Mouse (Mus musculus) limb, embryonic 14.5 days (tissue): ENCODE data around the gene Epgn. TPM values are rescaled to one million over a fixed set of nuclear protein-coding genes. Genes with fewer than 3 reads are reported as not detected.

Experiments
- ATAC-seq: fragments of 200-750 bp; cut with Nextera tagmentation; 2 replicates; pipeline ENCODE4 v1.8.0; 2017; ENCODE audit warnings: low read depth, moderate number of reproducible peaks, moderate TSS enrichment; ENCODE audit not compliant: low FRiP score
- DNase-seq: peaks from one replicate; pipeline ENCODE4 v3.0.0-alpha.2; 2015; ENCODE audit warnings: low spot score
- H3K27ac ChIP-seq: fragments of 300-500 bp; sonication (generic); replicated peaks from 2 replicates; pipeline ENCODE4 v1.5.1; 2014; ENCODE audit warnings: low read depth, mild to moderate bottlenecking, low read length, moderate library complexity, mixed read lengths
- H3K27me3 ChIP-seq: fragments of 300-500 bp; sonication (generic); 2 replicates; pipeline ENCODE4 v1.6.1; 2014; ENCODE audit warnings: low read length, mixed read lengths; ENCODE audit not compliant: control insufficient read depth, insufficient read depth
- H3K36me3 ChIP-seq: fragments of 300-500 bp; sonication (generic); 2 replicates; pipeline ENCODE4 v1.6.1; 2014; ENCODE audit warnings: mild to moderate bottlenecking, low read length, moderate library complexity, mixed read lengths; ENCODE audit not compliant: control insufficient read depth, insufficient read depth
- H3K4me1 ChIP-seq: fragments of 300-500 bp; sonication (generic); 2 replicates; pipeline ENCODE4 v1.6.1; 2014; ENCODE audit warnings: antibody characterized with exemption, low read length, mixed read lengths; ENCODE audit not compliant: control insufficient read depth, insufficient read depth
- H3K4me2 ChIP-seq: fragments of 300-500 bp; sonication (generic); replicated peaks from 2 replicates; pipeline ENCODE4 v1.6.1; 2014; ENCODE audit warnings: low read depth, mild to moderate bottlenecking, low read length, moderate library complexity; ENCODE audit not compliant: severe bottlenecking
- H3K4me3 ChIP-seq: fragments of 300-500 bp; sonication (generic); replicated peaks from 2 replicates; pipeline ENCODE4 v1.5.1; 2014; ENCODE audit warnings: low read length
- H3K9ac ChIP-seq: fragments of 300-500 bp; sonication (generic); 2 replicates; pipeline ENCODE4 v1.6.1; 2014; ENCODE audit warnings: mild to moderate bottlenecking, low read depth, low read length, moderate library complexity; ENCODE audit not compliant: severe bottlenecking
- H3K9me3 ChIP-seq: fragments of 300-500 bp; sonication (generic); 2 replicates; pipeline ENCODE4 v1.6.1; 2016; ENCODE audit warnings: low read length; ENCODE audit not compliant: control insufficient read depth
- POLR2A ChIP-seq: fragments of 200-500 bp; IDR thresholded peaks from 2 replicates; pipeline ENCODE4 v1.8.0; 2012; ENCODE audit warnings: inconsistent platforms, mild to moderate bottlenecking, moderate library complexity, borderline replicate concordance; ENCODE audit not compliant: insufficient read depth, insufficient read length; ENCODE audit errors: extremely low read depth
- WGBS: fragments of 180-500 bp; shearing (Covaris S2); extraction: QIAGEN DNeasy Blood & Tissue Kit; methylation state at CpG from one replicate; pipeline ENCODE4 v1.1.7; 2014; 5-methylcytosine and 5-hydroxymethylcytosine counted together
- polyA plus RNA-seq, 2 experiments: library from polyadenylated mRNA; depleted of rRNA in 1 of 2; stranded (reverse) in 1 of 2; unstranded in 1 of 2; fragments of >200 nt; fragmentation: Nextera tagmentation in 1 of 2; extraction: Ambion mirVana in 1 of 2; gene quantifications; 2 replicates each; pipeline versions ENCODE4 v1.2.1 to v1.2.3; 2012 to 2014

The Epgn gene
- polyA plus RNA-seq, 2 experiments = 0.25 to 0.44 TPM

- ATAC-seq = no peak
- TF ChIP-seq POLR2A = no peak
- no peak overlapping the region for H3K4me2 ChIP-seq
- 91% methylated on average over 10 of the region's 10 CpGs for WGBS
- H3K9me3 ChIP-seq = no peaks in the 10 kb centered on the region
- no peaks in the 10 kb centered on the region for H3K4me1 ChIP-seq
- no peak overlapping the region for H3K4me3 ChIP-seq
- H3K27me3 ChIP-seq = no peaks in the 10 kb centered on the region
- no peak for DNase-seq
- no peak overlapping the region for H3K9ac ChIP-seq
- no peak overlapping the region for H3K27ac ChIP-seq
- no peaks in the 10 kb centered on the region for H3K36me3 ChIP-seq
These were observed 12.0 kb upstream of the Epgn start for GRCm38 (mm10) chr5:91015216-91015615.

- no peaks in the 10 kb centered on the region for H3K9me3 ChIP-seq
- no peak for DNase-seq
- H3K4me2 ChIP-seq = no peak overlapping the region
- no peak for ATAC-seq
- no peak overlapping the region for H3K4me3 ChIP-seq
- no peak overlapping the region for H3K9ac ChIP-seq
- no peak overlapping the region for H3K27ac ChIP-seq
- H3K36me3 ChIP-seq = no peaks in the 10 kb centered on the region
- no peaks in the 10 kb centered on the region for H3K27me3 ChIP-seq
- no peak for TF ChIP-seq POLR2A
- no peaks in the 10 kb centered on the region for H3K4me1 ChIP-seq
- WGBS = 88% methylated on average over 8 of the region's 8 CpGs
These were observed 4.2 kb upstream of the Epgn start for GRCm38 (mm10) chr5:91023114-91023513.

- Histone ChIP-seq H3K4me2 (no peak overlapping the region), H3K27me3 (no peaks in the 10 kb centered on the region), H3K9ac (no peak overlapping the region), H3K9me3 (no peaks in the 10 kb centered on the region), H3K36me3 (no peaks in the 10 kb centered on the region), H3K27ac (no peak overlapping the region), H3K4me3 (no peak overlapping the region), H3K4me1 (no peaks in the 10 kb centered on the region)
- DNase-seq (no peak), ATAC-seq (no peak)
- no peak for TF ChIP-seq POLR2A
- WGBS = 81% methylated on average over 1 of the region's 1 CpGs
These were observed 576 bp downstream of the Epgn start for GRCm38 (mm10) chr5:91027840-91028239.

- no peaks in the 10 kb centered on the region for H3K27me3 ChIP-seq
- no peak for DNase-seq
- H3K4me2 ChIP-seq = no peak overlapping the region
- WGBS = 97% methylated on average over 2 of the region's 2 CpGs
- no peaks in the 10 kb centered on the region for H3K36me3 ChIP-seq
- TF ChIP-seq POLR2A = no peak
- H3K4me1 ChIP-seq = no peaks in the 10 kb centered on the region
- no peak for ATAC-seq
- no peaks in the 10 kb centered on the region for H3K9me3 ChIP-seq
- no peak overlapping the region for H3K9ac ChIP-seq
- H3K27ac ChIP-seq = no peak overlapping the region
- H3K4me3 ChIP-seq = no peak overlapping the region
These were observed 3.4 kb downstream of the Epgn start for GRCm38 (mm10) chr5:91030629-91031028.

- H3K9me3 ChIP-seq = no peaks in the 10 kb centered on the region
- WGBS = 61% methylated on average over 2 of the region's 2 CpGs
These were observed 8.1 kb downstream of the Epgn start for GRCm38 (mm10) chr5:91035341-91035740.

GRCm38 (mm10) chr5:91036628-91037027, 9.4 kb downstream of the Epgn start:
- no peak overlapping the region for H3K27ac ChIP-seq
- TF ChIP-seq POLR2A = no peak

More at GRCm38 (mm10) chr5:91035341-91035740, 8.1 kb downstream of the Epgn start:
- Histone ChIP-seq H3K36me3 (no peaks in the 10 kb centered on the region), H3K9ac (no peak overlapping the region), H3K27ac (no peak overlapping the region), H3K4me1 (no peaks in the 10 kb centered on the region), H3K4me2 (no peak overlapping the region), H3K27me3 (no peaks in the 10 kb centered on the region), H3K4me3 (no peak overlapping the region)
- no peak for TF ChIP-seq POLR2A
- ATAC-seq = no peak
- no peak for DNase-seq

More at GRCm38 (mm10) chr5:91036628-91037027, 9.4 kb downstream of the Epgn start:
- no peak overlapping the region for H3K4me3 ChIP-seq
- peak; percentile 38 for DNase-seq
- H3K9me3 ChIP-seq = no peaks in the 10 kb centered on the region
- 85% methylated on average over 4 of the region's 4 CpGs for WGBS
- no peaks in the 10 kb centered on the region for H3K4me1 ChIP-seq
- no peaks in the 10 kb centered on the region for H3K27me3 ChIP-seq
- no peak for ATAC-seq
- H3K36me3 ChIP-seq = no peaks in the 10 kb centered on the region
- no peak overlapping the region for H3K4me2 ChIP-seq
- H3K9ac ChIP-seq = no peak overlapping the region
